Mouse (Mus musculus) layer of hippocampus, adult 2 months (tissue): ENCODE data around the gene Btbd7. TPM values are rescaled to one million over a fixed set of nuclear protein-coding genes. Genes with fewer than 3 reads are reported as not detected.

Source experiments
- DNase-seq, 2 experiments: peaks; one replicate each; pipeline ENCODE4 v3.0.0; 2022; ENCODE audit warnings: low spot score in 2 of 2
- H3K27ac ChIP-seq: fragments of 200-600 bp; 2 replicates; pipeline ENCODE4 v1.8.1; 2022
- H3K4me3 ChIP-seq: fragments of 200-600 bp; 2 replicates; pipeline ENCODE4 v1.8.1; 2022; ENCODE audit warnings: mild to moderate bottlenecking
- CTCF ChIP-seq: fragments of 200-600 bp; conservative IDR thresholded peaks from 2 replicates; pipeline ENCODE4 v1.8.1; 2022; ENCODE audit warnings: antibody characterized with exemption, mild to moderate bottlenecking, moderate library complexity
- long read RNA-seq, 2 experiments: library from polyadenylated mRNA; stranded (forward); transcript quantifications; one replicate each; pipeline ENCODE4 v2.0.0; 2021; ENCODE audit warnings: borderline mapping rate in 2 of 2
- total RNA-seq, 2 experiments: library from RNA; stranded (reverse); gene quantifications; 2 replicates each; pipeline ENCODE4 v1.2.3; 2021

Gene Btbd7
- 10 to 100 TPM; 17.8 to 19.2 TPM for total RNA-seq
- long read RNA-seq, experiment 1, full-length matches to known transcripts, result 4 of 9 reads
- long read RNA-seq, experiment 1, partial matches to known transcripts, result 4 of 9 reads
- long read RNA-seq, experiment 1, other reads (novel, unspliced or antisense), result 1 of 9 reads
- long read RNA-seq, experiment 2, full-length matches to known transcripts, result 4 of 9 reads
- long read RNA-seq, experiment 2, partial matches to known transcripts, result 3 of 9 reads
- long read RNA-seq, experiment 2, other reads (novel, unspliced or antisense), result 2 of 9 reads

GRCm38 (mm10) chr12:102878031-102878823 lies at the start of gene Btbd7:
TSS of gene Btbd7 (minus strand) at chr12:102878471.
- H3K4me3 ChIP-seq, result peak within 1 kb of the TSS; percentile 76
- no peak for TF ChIP-seq CTCF
- H3K27ac ChIP-seq, result peak within 1 kb of the TSS; percentile 93
- DNase-seq, result peak; percentile 92 to 94

GRCm38 (mm10) chr12:102916073-102916472 lies 37.8 kb upstream of the Btbd7 start:
- Histone ChIP-seq H3K4me3 (no peak overlapping the region), H3K27ac (no peak overlapping the region)
- no peak for DNase-seq
- no peak for TF ChIP-seq CTCF

- peak in 1 of 2 experiments; percentile 19 for DNase-seq
- no peak overlapping the region for H3K4me3 ChIP-seq
- TF ChIP-seq CTCF, result no peak
- H3K27ac ChIP-seq, result no peak overlapping the region
Measured at GRCm38 (mm10) chr12:102908191-102908590, 29.9 kb upstream of the Btbd7 start.

GRCm38 (mm10) chr12:102899091-102899490 lies 20.8 kb upstream of the Btbd7 start, which contains the start of gene Cox8c:
TSS of gene Cox8c (plus strand) at chr12:102899316.
- Histone ChIP-seq H3K27ac (no peak within 1 kb of the TSS), H3K4me3 (no peak within 1 kb of the TSS)
- no peak for DNase-seq
- TF ChIP-seq CTCF, result no peak

- DNase-seq, result no peak
- Histone ChIP-seq H3K27ac (no peak overlapping the region), H3K4me3 (no peak overlapping the region)
- TF ChIP-seq CTCF, result no peak
Measured at GRCm38 (mm10) chr12:102888568-102888967, 10.3 kb upstream of the Btbd7 start.

- DNase-seq, result no peak
- H3K4me3 ChIP-seq, result no peak overlapping the region
- TF ChIP-seq CTCF, result no peak
- no peak overlapping the region for H3K27ac ChIP-seq
Measured at GRCm38 (mm10) chr12:102887366-102887765, 9.1 kb upstream of the Btbd7 start.

- no peak overlapping the region for H3K27ac ChIP-seq
- DNase-seq, result peak; percentile 56 to 64
- no peak overlapping the region for H3K4me3 ChIP-seq
- peak; percentile 92 for TF ChIP-seq CTCF
Measured at GRCm38 (mm10) chr12:102885735-102886134, 7.5 kb upstream of the Btbd7 start.

- no peak for DNase-seq
- TF ChIP-seq CTCF, result peak; percentile 37
- peak overlapping the region; percentile 56 for H3K4me3 ChIP-seq
- H3K27ac ChIP-seq, result peak overlapping the region; percentile 93
Measured at GRCm38 (mm10) chr12:102878901-102879300, 630 bp upstream of the Btbd7 start.

GRCm38 (mm10) chr12:102877301-102878030 lies 805 bp downstream of the Btbd7 start:
- DNase-seq, result peak in 1 of 2 experiments; percentile 21
- peak overlapping the region; percentile 77 for H3K27ac ChIP-seq
- H3K4me3 ChIP-seq, result peak overlapping the region; percentile 76
- TF ChIP-seq CTCF, result no peak; the same call in none of the 2 replicates

- Histone ChIP-seq H3K27ac (no peak overlapping the region), H3K4me3 (no peak overlapping the region)
- no peak for TF ChIP-seq CTCF
- DNase-seq, result no peak
Measured at GRCm38 (mm10) chr12:102870527-102870926, 7.7 kb downstream of the Btbd7 start.

- no peak overlapping the region for H3K4me3 ChIP-seq
- H3K27ac ChIP-seq, result no peak overlapping the region
- no peak for TF ChIP-seq CTCF
- no peak for DNase-seq
Measured at GRCm38 (mm10) chr12:102869802-102870201, 8.5 kb downstream of the Btbd7 start.

- TF ChIP-seq CTCF, result no peak
- no peak overlapping the region for H3K4me3 ChIP-seq
- no peak for DNase-seq
- no peak overlapping the region for H3K27ac ChIP-seq
Measured at GRCm38 (mm10) chr12:102860806-102861205, 17.5 kb downstream of the Btbd7 start.

GRCm38 (mm10) chr12:102838271-102838670 lies 40.0 kb downstream of the Btbd7 start:
- DNase-seq, result no peak
- Histone ChIP-seq H3K4me3 (no peak overlapping the region), H3K27ac (no peak overlapping the region)
- no peak for TF ChIP-seq CTCF
